Comparison of ENCODE assay signal across 8 mouse cellular contexts in the genomic region with DNA sequence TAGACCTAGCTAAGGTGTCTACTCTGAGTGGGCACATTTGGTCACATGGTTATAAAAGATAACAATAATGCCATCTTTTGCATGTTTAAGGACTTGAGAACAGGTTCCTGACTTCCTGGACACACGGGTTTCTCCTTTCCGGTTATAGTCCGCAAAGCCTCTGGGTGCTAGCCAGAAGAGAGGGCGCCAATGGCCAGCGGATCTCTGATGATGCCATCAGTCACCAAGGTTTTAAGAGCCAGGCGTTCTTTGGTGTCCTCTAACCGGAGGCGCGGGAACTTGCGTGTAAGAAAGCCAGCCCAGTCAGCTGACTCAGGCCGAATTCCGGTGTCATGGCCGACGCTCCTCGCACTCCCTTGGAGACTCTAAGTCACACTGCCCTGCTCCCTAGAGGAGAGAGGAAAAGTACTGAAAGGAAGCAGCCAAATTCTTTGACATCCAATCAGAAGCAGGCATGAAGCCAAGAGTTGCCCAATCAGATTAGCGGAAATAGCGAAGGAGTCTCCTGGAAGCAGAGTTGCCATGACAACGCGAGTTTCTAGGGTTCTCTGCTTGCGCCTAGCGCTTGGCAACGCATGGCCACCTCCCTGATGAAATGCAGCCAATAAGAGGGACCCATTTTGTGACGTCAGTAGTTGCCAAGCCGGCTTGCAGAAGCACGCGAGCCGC. TPM values are rescaled to one million over a fixed set of nuclear protein-coding genes. Genes with fewer than 3 reads are reported as not detected.
A peak's percentile ranks its signal among the peaks of the same experiment; 100 is the strongest.
DNase-seq lines count a peak whose midpoint lies in the region; ATAC-seq and TF ChIP-seq lines count a peak whose summit lies in the region.

No protein-coding gene starts in this region.

- H3K9me3 ChIP-seq in embryonic facial prominence, embryonic 15.5 days (replicated peaks): no peaks in the 10 kb centered on the region
- no peaks in the 10 kb centered on the region for H3K9me3 ChIP-seq in limb, embryonic 14.5 days (ENCODE audit: control insufficient read depth, low read length)
- H3K9me3 ChIP-seq in midbrain, postnatal 0 days (ENCODE audit: low read length): no peaks in the 10 kb centered on the region

- H3K4me3 ChIP-seq in bone marrow, adult 2 months (replicated peaks; ENCODE audit: control insufficient read depth, low read depth, low read length): peak overlapping the region; percentile 59
- peak overlapping the region; percentile 49 for H3K4me3 ChIP-seq in embryonic facial prominence, embryonic 15.5 days (replicated peaks)
- H3K4me3 ChIP-seq in limb, embryonic 14.5 days (replicated peaks; ENCODE audit: low read length): peak overlapping the region; percentile 33
- peak overlapping the region; percentile 29 for H3K4me3 ChIP-seq in midbrain, postnatal 0 days (ENCODE audit: low read depth, low read length)

- peaks cover 3% of the 10 kb centered on the region for H3K4me1 ChIP-seq in bone marrow, adult 2 months (ENCODE audit: control insufficient read depth, insufficient read depth, low read length)
- peaks cover 4% of the 10 kb centered on the region; the same call in 1 of the 2 replicates for H3K4me1 ChIP-seq in embryonic facial prominence, embryonic 15.5 days
- H3K4me1 ChIP-seq in limb, embryonic 14.5 days (ENCODE audit: control insufficient read depth, insufficient read depth, low read length): no peaks in the 10 kb centered on the region
- H3K4me1 ChIP-seq in midbrain, postnatal 0 days (ENCODE audit: insufficient read depth, low read length): no peaks in the 10 kb centered on the region

- TF ChIP-seq POLR2A in bone marrow, adult 2 months (IDR thresholded peaks at IDR 0.05; ENCODE audit: borderline replicate concordance, control insufficient read depth, low read depth, low read length): 0 out of 2 replicates have a peak, but pooled peaks have one; percentile 24
- no peak for TF ChIP-seq POLR2A in limb, embryonic 14.5 days (IDR thresholded peaks at IDR 0.05; ENCODE audit: borderline replicate concordance, extremely low read depth, insufficient read depth, insufficient read length)

- peaks cover 4% of the 10 kb centered on the region; the same call in 1 of the 2 replicates for H3K27me3 ChIP-seq in embryonic facial prominence, embryonic 15.5 days
- no peaks in the 10 kb centered on the region for H3K27me3 ChIP-seq in limb, embryonic 14.5 days (ENCODE audit: control insufficient read depth, insufficient read depth, low read length)
- no peaks in the 10 kb centered on the region for H3K27me3 ChIP-seq in midbrain, postnatal 0 days (ENCODE audit: insufficient read depth, low read length)

- H3K27ac ChIP-seq in bone marrow, adult 2 months (ENCODE audit: control insufficient read depth, insufficient read depth, low read depth, low read length, poor library complexity): no peak overlapping the region
- peak overlapping the region; percentile 18; the same call in 1 of the 2 replicates for H3K27ac ChIP-seq in embryonic facial prominence, embryonic 15.5 days (replicated peaks)
- H3K27ac ChIP-seq in limb, embryonic 14.5 days (replicated peaks; ENCODE audit: low read depth, low read length): no peak overlapping the region
- H3K27ac ChIP-seq in midbrain, postnatal 0 days (ENCODE audit: low read depth, low read length): peak overlapping the region; percentile 77

- WGBS in bone marrow, adult 2 months: 2% methylated on average over 27 of the region's 27 CpGs
- 2% methylated on average over 27 of the region's 27 CpGs for WGBS in embryonic facial prominence, embryonic 15.5 days
- 3% methylated on average over 27 of the region's 27 CpGs for WGBS in limb, embryonic 14.5 days
- WGBS in midbrain, postnatal 0 days: 1% methylated on average over 27 of the region's 27 CpGs

- no peak overlapping the region for H3K9ac ChIP-seq in embryonic facial prominence, embryonic 15.5 days
- H3K9ac ChIP-seq in limb, embryonic 14.5 days (ENCODE audit: low read depth, low read length, severe bottlenecking): peak overlapping the region; percentile 3; the same call in 1 of the 2 replicates
- no peak overlapping the region; the same call in 1 of the 2 replicates for H3K9ac ChIP-seq in midbrain, postnatal 0 days (replicated peaks; ENCODE audit: low read length, poor library complexity, severe bottlenecking)

- no peaks in the 10 kb centered on the region for H3K36me3 ChIP-seq in embryonic facial prominence, embryonic 15.5 days
- no peaks in the 10 kb centered on the region for H3K36me3 ChIP-seq in limb, embryonic 14.5 days (ENCODE audit: control insufficient read depth, insufficient read depth, low read length)
- no peaks in the 10 kb centered on the region for H3K36me3 ChIP-seq in midbrain, postnatal 0 days (ENCODE audit: insufficient read depth, low read length)

- ATAC-seq in embryonic facial prominence, embryonic 15.5 days (ENCODE audit: insufficient number of reproducible peaks, low FRiP score, low TSS enrichment, low read depth): peak; percentile 95
- ATAC-seq in limb, embryonic 14.5 days (ENCODE audit: low FRiP score, low read depth): peak; percentile 97
- ATAC-seq in midbrain, postnatal 0 days (ENCODE audit: low FRiP score): peak; percentile 96

- peak; percentile 94 for DNase-seq in 416B (ENCODE audit: low read depth)
- peak; percentile 81 for DNase-seq in heart, adult 8-10 months (ENCODE audit: low spot score)
- peak; percentile 91 for DNase-seq in kidney, adult 9 months
- peak; percentile 99 for DNase-seq in limb, embryonic 14.5 days (ENCODE audit: low spot score)
- DNase-seq in midbrain, postnatal 0 days (ENCODE audit: low spot score): peak; percentile 100
- DNase-seq in spleen, postnatal 14 days (ENCODE audit: low spot score in 2 of 2): peak; percentile 19 to 50

- H3K4me2 ChIP-seq in embryonic facial prominence, embryonic 15.5 days (replicated peaks): peak overlapping the region; percentile 52
- H3K4me2 ChIP-seq in limb, embryonic 14.5 days (replicated peaks; ENCODE audit: low read depth, low read length, severe bottlenecking): peak overlapping the region; percentile 46
- H3K4me2 ChIP-seq in midbrain, postnatal 0 days (ENCODE audit: low read depth, low read length, poor library complexity, severe bottlenecking): peak overlapping the region; percentile 52

- TF ChIP-seq CTCF in bone marrow, adult 2 months (IDR thresholded peaks at IDR 0.05; ENCODE audit: control insufficient read depth, insufficient read depth, low read length): no peak
- peak; percentile 65 for TF ChIP-seq CTCF in midbrain, postnatal 0 days (IDR thresholded peaks at IDR 0.05)

RNA-seq across cellular contexts. Expression of gene 1700008O03Rik, which starts 19.9 kb away (rescaled TPM):
- not detected in 2 replicates for polyA plus RNA-seq in bone marrow, adult 2 months (2011; ENCODE audit: insufficient read depth, insufficient read length, low replicate concordance, missing spikeins)
- 1.4 and 1.5 TPM in 2 replicates for polyA plus RNA-seq in embryonic facial prominence, embryonic 15.5 days (2015; fragmentation: Nextera tagmentation; extraction: Ambion mirVana)
- total RNA-seq in heart, adult 8-10 months (2022): under 1 TPM in 1 of 4 experiments, not detected in 3; 0.46 TPM
- 2.1 and 2.7 TPM in 2 replicates for polyA plus RNA-seq in limb, embryonic 14.5 days (2012; rRNA removed)
- 0.67 and 0.73 TPM in 2 replicates for polyA plus RNA-seq in limb, embryonic 14.5 days (2014; fragmentation: Nextera tagmentation; extraction: Ambion mirVana)
- 0.38 and 1.4 TPM in 2 replicates for total RNA-seq in midbrain, postnatal 0 days (2014; rRNA removed)
- 3.8 and 5.2 TPM in 2 replicates for polyA plus RNA-seq in midbrain, postnatal 0 days (2015; fragmentation: Nextera tagmentation; extraction: Ambion mirVana)

RNA-seq across cellular contexts. Expression of gene Syt3, which starts 21.6 kb away (rescaled TPM):
- polyA plus RNA-seq in bone marrow, adult 2 months (2011; ENCODE audit: insufficient read depth, insufficient read length, low replicate concordance, missing spikeins): not detected in 2 replicates
- 2.7 and 3.4 TPM in 2 replicates for polyA plus RNA-seq in embryonic facial prominence, embryonic 15.5 days (2015; fragmentation: Nextera tagmentation; extraction: Ambion mirVana)
- total RNA-seq in heart, adult 8-10 months (2022): 1 to 10 TPM; 2.4 to 3.7 (median 3.1) TPM
- polyA plus RNA-seq in limb, embryonic 14.5 days (2012; rRNA removed): 3.3 and 3.8 TPM in 2 replicates
- polyA plus RNA-seq in limb, embryonic 14.5 days (2014; fragmentation: Nextera tagmentation; extraction: Ambion mirVana): 2.2 and 4.6 TPM in 2 replicates
- total RNA-seq in midbrain, postnatal 0 days (2014; rRNA removed): 119 and 144 TPM in 2 replicates
- 88.4 and 96.7 TPM in 2 replicates for polyA plus RNA-seq in midbrain, postnatal 0 days (2015; fragmentation: Nextera tagmentation; extraction: Ambion mirVana)

RNA-seq across cellular contexts. Expression of gene Lrrc4b, which starts 23.3 kb away (rescaled TPM):
- polyA plus RNA-seq in bone marrow, adult 2 months (2011; ENCODE audit: insufficient read depth, insufficient read length, low replicate concordance, missing spikeins): 0.92 TPM in 1 of 2 replicates, not detected in the other
- polyA plus RNA-seq in embryonic facial prominence, embryonic 15.5 days (2015; fragmentation: Nextera tagmentation; extraction: Ambion mirVana): 1.3 TPM in 2 replicates
- total RNA-seq in heart, adult 8-10 months (2022): 10 to 100 TPM; 33.5 to 37.9 (median 36.4) TPM
- 15.3 and 23.0 TPM in 2 replicates for polyA plus RNA-seq in limb, embryonic 14.5 days (2012; rRNA removed)
- 1.6 and 1.8 TPM in 2 replicates for polyA plus RNA-seq in limb, embryonic 14.5 days (2014; fragmentation: Nextera tagmentation; extraction: Ambion mirVana)
- total RNA-seq in midbrain, postnatal 0 days (2014; rRNA removed): 589 and 657 TPM in 2 replicates
- polyA plus RNA-seq in midbrain, postnatal 0 days (2015; fragmentation: Nextera tagmentation; extraction: Ambion mirVana): 24.2 and 26.9 TPM in 2 replicates

RNA-seq across cellular contexts. Expression of gene Aspdh, which starts 59.7 kb away (rescaled TPM):
- not detected in 2 replicates for polyA plus RNA-seq in bone marrow, adult 2 months (2011; ENCODE audit: insufficient read depth, insufficient read length, low replicate concordance, missing spikeins)
- polyA plus RNA-seq in embryonic facial prominence, embryonic 15.5 days (2015; fragmentation: Nextera tagmentation; extraction: Ambion mirVana): 0.20 and 0.81 TPM in 2 replicates
- total RNA-seq in heart, adult 8-10 months (2022): 1 to 10 TPM in 1 of 4 experiments, under 1 TPM in 1, not detected in 2; 0.79 to 1.5 TPM
- polyA plus RNA-seq in limb, embryonic 14.5 days (2012; rRNA removed): 1.8 and 3.1 TPM in 2 replicates
- 0.37 and 0.58 TPM in 2 replicates for polyA plus RNA-seq in limb, embryonic 14.5 days (2014; fragmentation: Nextera tagmentation; extraction: Ambion mirVana)
- total RNA-seq in midbrain, postnatal 0 days (2014; rRNA removed): 7.1 and 11.8 TPM in 2 replicates
- polyA plus RNA-seq in midbrain, postnatal 0 days (2015; fragmentation: Nextera tagmentation; extraction: Ambion mirVana): 2.1 and 3.7 TPM in 2 replicates

Comparison
In these comparisons a context has a peak if more than half of its experiments do, and no peak if none do; other contexts are left out.
1. DNase-seq: peak in every context shown above with its lines; median percentile 100 in midbrain, postnatal 0 days; 99 in limb, embryonic 14.5 days; 94 in 416B; 91 in kidney, adult 9 months; 81 in heart, adult 8-10 months; 34 in spleen, postnatal 14 days.
2. H3K27ac ChIP-seq: peak in embryonic facial prominence, embryonic 15.5 days (single experiment) and midbrain, postnatal 0 days (single experiment); none in bone marrow, adult 2 months (single experiment) and limb, embryonic 14.5 days (single experiment).
3. RNA of gene Syt3, which starts 21.6 kb away (polyA plus RNA-seq): 88.4 to 96.7 TPM in midbrain, postnatal 0 days; 2.2 to 4.6 TPM in limb, embryonic 14.5 days, 2.7 to 3.4 TPM in embryonic facial prominence, embryonic 15.5 days and not detected in bone marrow, adult 2 months; every median in the first group is over 10 times any median in the second.
4. Peak in every context shown above with its lines, with median percentiles within 50 percentile points of each other: H3K4me3 ChIP-seq, ATAC-seq and H3K4me2 ChIP-seq.